Comparison of ENCODE assay signal across 8 mouse cellular contexts in genomic region chr3:100681448-100682092, GRCm38 (mm10). TPM values are rescaled to one million over a fixed set of nuclear protein-coding genes. Genes with fewer than 3 reads are reported as not detected.
A peak's percentile ranks its signal among the peaks of the same experiment; 100 is the strongest.
DNase-seq lines count a peak whose midpoint lies in the region; ATAC-seq and TF ChIP-seq lines count a peak whose summit lies in the region.

No protein-coding gene starts in this region.

- H3K9ac ChIP-seq in forebrain, embryonic 16.5 days (replicated peaks; ENCODE audit: low read depth, low read length): no peak overlapping the region
- H3K9ac ChIP-seq in liver, embryonic 13.5 days: peak overlapping the region; percentile 57

- no peak for TF ChIP-seq CTCF in thymus, adult 2 months (IDR thresholded peaks at IDR 0.05; ENCODE audit: borderline replicate concordance, control insufficient read depth, extremely low read depth, insufficient read depth, low read length, poor library complexity)
- no peak for TF ChIP-seq CTCF in small intestine, adult 2 months (IDR thresholded peaks at IDR 0.05; ENCODE audit: extremely low read depth, insufficient read length, insufficient replicate concordance, low read depth, low read length)

- H3K27ac ChIP-seq in thymus, adult 2 months (ENCODE audit: control insufficient read depth, insufficient read depth, low read length): no peak overlapping the region
- no peak overlapping the region for H3K27ac ChIP-seq in forebrain, embryonic 16.5 days (ENCODE audit: low read length)
- H3K27ac ChIP-seq in liver, embryonic 13.5 days: peak overlapping the region; percentile 21; the same call in 1 of the 2 replicates
- H3K27ac ChIP-seq in small intestine, adult 2 months (ENCODE audit: insufficient read depth, low read depth, low read length): no peak overlapping the region

- no peaks in the 10 kb centered on the region for H3K27me3 ChIP-seq in thymus, adult 2 months (ENCODE audit: control insufficient read depth, insufficient read depth, low read length)
- H3K27me3 ChIP-seq in forebrain, embryonic 16.5 days (replicated peaks; ENCODE audit: control insufficient read depth, insufficient read depth, low read length): no peaks in the 10 kb centered on the region
- no peaks in the 10 kb centered on the region for H3K27me3 ChIP-seq in liver, embryonic 13.5 days
- no peaks in the 10 kb centered on the region for H3K27me3 ChIP-seq in small intestine, adult 2 months (ENCODE audit: control insufficient read depth, insufficient read depth, low read length)

- H3K9me3 ChIP-seq in forebrain, embryonic 16.5 days (ENCODE audit: control insufficient read depth, low read length): no peaks in the 10 kb centered on the region
- no peaks in the 10 kb centered on the region for H3K9me3 ChIP-seq in liver, embryonic 13.5 days (replicated peaks)

- 38% methylated on average over 11 of the region's 11 CpGs for WGBS in thymus, adult 2 months
- 9% methylated on average over 11 of the region's 11 CpGs for WGBS in forebrain, embryonic 16.5 days
- 35% methylated on average over 11 of the region's 11 CpGs for WGBS in liver, embryonic 13.5 days (ENCODE audit: insufficient replicate concordance)
- 15% methylated on average over 11 of the region's 11 CpGs for WGBS in small intestine, adult 2 months

- DNase-seq in thymus, adult 2 months: no peak
- no peak for DNase-seq in thymus, postnatal 36 days
- no peak for DNase-seq in liver, embryonic 13.5 days
- no peak for DNase-seq in left cerebral cortex, adult 9 months (ENCODE audit: low spot score in 2 of 2)
- DNase-seq in adrenal gland, postnatal 10 days: no peak
- DNase-seq in right cerebral cortex, adult 2 months (ENCODE audit: low spot score in 2 of 2): no peak

- no peak for TF ChIP-seq POLR2A in thymus, adult 2 months (IDR thresholded peaks at IDR 0.05; ENCODE audit: control insufficient read depth, extremely low read depth, insufficient read depth, low read length, poor library complexity)
- no peak for TF ChIP-seq POLR2A in small intestine, adult 2 months (IDR thresholded peaks at IDR 0.05; ENCODE audit: low read depth, low read length)

- H3K36me3 ChIP-seq in thymus, adult 2 months (ENCODE audit: control insufficient read depth, insufficient read depth, low read length): no peaks in the 10 kb centered on the region
- H3K36me3 ChIP-seq in forebrain, embryonic 16.5 days (ENCODE audit: control insufficient read depth, insufficient read depth): no peaks in the 10 kb centered on the region
- H3K36me3 ChIP-seq in liver, embryonic 13.5 days: no peaks in the 10 kb centered on the region
- no peaks in the 10 kb centered on the region for H3K36me3 ChIP-seq in small intestine, adult 2 months (ENCODE audit: control insufficient read depth, insufficient read depth, low read length)

- ATAC-seq in forebrain, embryonic 16.5 days: no peak
- no peak for ATAC-seq in liver, embryonic 13.5 days (ENCODE audit: low read depth)

- H3K4me2 ChIP-seq in forebrain, embryonic 16.5 days (ENCODE audit: low read length): peak overlapping the region; percentile 55
- H3K4me2 ChIP-seq in liver, embryonic 13.5 days: peak overlapping the region; percentile 74

- 0 out of 2 replicates have a peak overlapping the region, but pooled peaks have one; percentile 7 for H3K4me3 ChIP-seq in thymus, adult 2 months (ENCODE audit: control insufficient read depth, insufficient read depth, low read length)
- peak overlapping the region; percentile 16 for H3K4me3 ChIP-seq in forebrain, embryonic 16.5 days (replicated peaks; ENCODE audit: low read length)
- peak overlapping the region; percentile 51 for H3K4me3 ChIP-seq in liver, embryonic 13.5 days (replicated peaks)
- H3K4me3 ChIP-seq in small intestine, adult 2 months (ENCODE audit: low read depth, low read length): peak overlapping the region; percentile 39

- H3K4me1 ChIP-seq in thymus, adult 2 months (replicated peaks; ENCODE audit: control insufficient read depth, insufficient read depth, low read length): peaks cover 14% of the 10 kb centered on the region
- peaks cover 27% of the 10 kb centered on the region for H3K4me1 ChIP-seq in forebrain, embryonic 16.5 days (replicated peaks; ENCODE audit: control insufficient read depth, insufficient read depth, low read length)
- peaks cover 58% of the 10 kb centered on the region for H3K4me1 ChIP-seq in liver, embryonic 13.5 days (replicated peaks)
- H3K4me1 ChIP-seq in small intestine, adult 2 months (ENCODE audit: control insufficient read depth, insufficient read depth, insufficient read length, low read length): peaks cover 22% of the 10 kb centered on the region

RNA-seq across cellular contexts. Expression of gene Man1a2, which starts 3.7 kb away (rescaled TPM):
- polyA plus RNA-seq in thymus, adult 2 months (2012; rRNA removed): 33.3 and 46.9 TPM in 2 replicates
- 32.8 and 36.7 TPM in 2 replicates for polyA plus RNA-seq in forebrain, embryonic 16.5 days (2015; fragmentation: Nextera tagmentation; extraction: Ambion mirVana)
- polyA plus RNA-seq in liver, embryonic 13.5 days (2015; fragmentation: Nextera tagmentation; extraction: Ambion mirVana): 39.3 and 40.7 TPM in 2 replicates
- polyA plus RNA-seq in small intestine, adult 2 months (2012; rRNA removed): 26.4 and 31.1 TPM in 2 replicates
- total RNA-seq in adrenal gland, postnatal 10 days (2021): 10 to 100 TPM; 78.8 to 86.7 TPM
